Mouse (Mus musculus): ENCODE data around the gene Cog5.
"Not testable (repeated sequence)": the region's sequence is repeated elsewhere in the genome, so short reads cannot be mapped to it uniquely, and the experiment has no call there.

The Cog5 gene

DNA sequence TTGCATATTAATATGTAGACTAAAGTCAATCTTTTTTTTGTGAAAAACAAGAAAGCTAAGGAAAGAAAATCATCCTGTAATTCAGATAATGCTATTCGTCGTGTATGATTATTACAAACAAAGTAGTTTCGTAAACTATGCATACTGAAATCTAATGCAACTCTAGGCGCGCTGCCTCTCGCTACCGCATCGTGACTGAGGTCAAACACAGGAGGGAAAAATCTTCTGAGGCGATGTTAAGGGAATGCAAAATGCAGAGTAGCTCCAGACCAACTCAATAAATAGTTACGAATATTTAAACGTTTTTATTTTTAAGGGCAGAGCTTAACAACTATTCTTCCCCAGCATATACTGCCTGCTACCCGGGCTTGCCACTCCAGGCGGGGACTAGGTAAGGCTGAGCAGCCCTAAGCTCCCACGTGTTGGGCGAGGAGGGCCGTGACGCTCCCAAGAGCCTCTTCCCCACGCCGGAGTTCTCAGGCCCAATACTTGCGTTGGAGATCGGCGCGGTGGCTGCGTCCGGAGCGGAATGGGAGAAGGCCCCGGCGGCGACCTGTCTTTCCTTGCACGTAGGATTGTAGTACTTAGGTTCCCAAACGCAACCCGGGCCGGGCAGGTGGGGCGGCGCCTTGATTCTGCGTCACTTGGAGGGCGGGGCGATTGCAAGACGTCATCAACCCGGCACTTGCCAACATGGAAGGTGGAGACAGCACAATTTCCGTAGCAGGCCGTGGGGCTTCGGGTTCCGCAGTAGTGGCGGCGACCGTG lies at the start of gene Cog5, which contains the start of gene Dus4l:
Cog5 (plus strand) TSS at position 673 of the 768 bp plus-strand sequence.
Dus4l (minus strand) TSS at position 630 of the 768 bp plus-strand sequence.
- ATAC-seq (ENCODE audit: low TSS enrichment) = peak; percentile 98

DNA sequence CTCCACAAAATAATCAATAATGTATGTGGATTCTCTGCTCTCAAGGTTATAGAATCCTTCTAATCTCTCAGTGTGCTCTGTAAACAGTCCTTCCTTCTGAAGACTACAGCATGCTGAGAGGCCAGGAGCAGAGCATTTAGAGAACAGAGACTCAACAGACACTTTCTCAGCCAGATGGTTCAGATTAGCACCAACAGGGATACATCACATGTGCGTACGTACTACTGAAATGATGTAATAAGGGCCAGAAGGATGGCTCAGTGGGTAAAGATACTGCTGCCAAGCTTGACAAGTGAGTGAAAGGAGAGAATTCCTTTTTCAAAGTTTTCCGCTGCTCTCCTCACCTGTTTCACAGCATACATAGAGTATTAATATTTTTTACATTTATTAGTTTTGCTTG lies 49.8 kb upstream of the Cog5 start:
- no peak for ATAC-seq (ENCODE audit: low TSS enrichment)

DNA sequence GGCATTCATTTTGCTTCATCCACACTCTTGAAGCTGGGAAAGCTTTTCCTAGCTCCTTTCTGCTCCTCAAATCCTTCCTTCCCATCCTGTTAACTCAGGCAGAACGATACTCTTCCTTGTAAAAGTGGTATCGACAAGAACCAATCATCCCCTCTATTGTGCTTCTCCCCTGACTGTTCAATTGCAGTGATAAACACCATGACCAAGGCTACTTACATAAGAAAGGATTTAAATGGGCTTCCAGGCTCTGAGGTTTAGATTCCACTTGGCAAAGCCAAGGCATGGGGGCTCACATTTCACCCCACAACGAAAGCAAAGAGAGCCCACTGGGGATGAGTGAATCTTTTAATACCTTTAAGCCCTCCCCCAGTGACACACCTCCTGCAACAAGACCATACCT lies 46.5 kb upstream of the Cog5 start:
- ATAC-seq (ENCODE audit: low TSS enrichment) = no peak

DNA sequence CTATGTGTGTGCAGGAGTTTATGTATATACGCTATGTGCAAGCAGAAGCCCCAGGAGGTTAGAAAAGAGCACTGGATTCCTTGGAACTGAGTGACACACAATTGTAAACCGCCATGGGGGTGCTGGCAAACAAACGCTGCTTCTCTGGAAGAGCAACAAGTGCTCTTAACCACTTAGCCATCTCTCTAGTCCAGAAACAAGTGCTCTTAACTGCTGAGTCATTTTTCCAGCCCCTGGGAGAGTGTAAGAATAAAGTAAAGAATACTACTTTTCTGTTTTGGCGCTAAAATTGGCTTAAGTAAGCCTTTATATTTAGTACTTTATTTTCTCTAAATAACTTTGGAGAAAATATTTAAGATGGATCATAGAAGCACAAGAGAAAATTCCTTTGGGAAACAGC lies 41.3 kb upstream of the Cog5 start:
- no peak for ATAC-seq (ENCODE audit: low TSS enrichment)

DNA sequence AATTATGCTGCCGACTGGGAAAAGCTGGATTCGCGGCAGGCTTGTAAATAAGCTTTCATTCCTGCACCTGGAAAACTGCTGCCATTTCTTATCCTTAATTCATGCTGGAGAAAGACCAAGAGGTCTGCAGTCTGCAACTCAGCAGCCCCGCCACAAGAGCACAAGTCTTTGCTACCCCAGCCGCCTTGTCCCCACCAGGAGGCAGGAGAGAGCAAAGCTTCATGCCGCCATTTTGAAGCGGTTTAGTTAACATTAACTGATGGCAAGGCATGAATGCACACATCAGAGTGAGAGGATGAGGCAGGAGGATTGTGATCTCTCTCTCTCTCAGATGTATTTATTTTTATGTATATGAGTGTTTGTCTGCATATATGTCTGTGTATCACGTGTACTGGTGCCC lies 34.6 kb upstream of the Cog5 start:
- no peak for ATAC-seq (ENCODE audit: low TSS enrichment)

DNA sequence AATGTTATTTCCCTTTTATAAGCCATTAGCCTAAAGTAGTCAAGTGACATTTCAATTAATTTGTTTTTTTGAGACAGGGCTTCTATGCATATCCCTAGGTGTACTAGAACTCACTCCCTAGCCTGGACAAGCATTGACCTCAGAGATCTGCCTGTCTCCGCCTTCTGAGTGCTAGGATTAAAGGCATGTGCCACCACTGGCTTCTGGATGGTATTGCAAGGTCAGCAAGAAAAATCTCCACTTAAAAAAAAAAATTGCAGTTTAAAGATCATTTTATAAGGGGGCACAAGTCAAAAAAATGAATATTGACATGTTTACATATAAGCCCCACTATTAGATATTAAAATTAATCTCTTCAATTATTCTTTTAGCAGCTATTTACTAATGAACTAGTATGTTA lies 29.7 kb upstream of the Cog5 start:
- ATAC-seq (ENCODE audit: low TSS enrichment) = no peak

DNA sequence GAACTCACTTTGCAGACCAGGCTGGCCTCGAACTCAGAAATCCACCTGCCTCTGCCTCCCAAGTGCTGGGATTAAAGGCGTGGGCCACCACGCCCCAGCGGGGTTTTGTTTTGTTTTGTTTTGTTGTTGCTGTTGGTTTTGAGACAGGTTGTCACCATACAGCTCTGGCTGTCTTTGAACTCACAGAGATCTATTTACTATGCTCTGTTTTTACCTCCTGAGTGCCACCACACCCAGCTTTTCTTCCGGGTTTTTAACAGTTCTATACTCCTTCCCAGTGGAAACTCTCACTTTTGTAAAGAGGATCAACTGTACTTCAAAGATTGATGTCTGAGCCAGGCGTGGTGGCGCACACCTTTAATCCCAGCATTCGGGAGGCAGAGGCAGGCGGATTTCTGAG lies 26.3 kb upstream of the Cog5 start:
- not testable (repeated sequence) for ATAC-seq (ENCODE audit: low TSS enrichment)

DNA sequence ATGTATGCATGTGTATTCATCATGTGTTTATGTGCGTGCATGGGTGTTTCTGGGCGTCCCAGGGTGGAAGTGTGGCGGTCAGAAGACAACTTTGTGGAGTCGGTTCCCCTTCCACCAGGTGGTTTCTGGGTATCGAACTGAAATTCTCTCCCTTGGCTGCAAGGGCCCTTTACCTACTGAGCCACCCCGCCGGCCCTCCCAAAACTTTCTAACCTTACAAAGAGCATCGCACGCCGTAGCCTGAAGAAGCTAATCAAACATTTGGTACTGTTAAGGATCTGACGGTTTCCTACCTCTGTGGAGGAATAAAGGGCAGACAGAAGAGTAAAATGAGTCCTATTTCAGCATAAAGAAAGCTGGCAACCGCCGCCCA lies 20.7 kb upstream of the Cog5 start:
- ATAC-seq (ENCODE audit: low TSS enrichment) = peak; percentile 56

DNA sequence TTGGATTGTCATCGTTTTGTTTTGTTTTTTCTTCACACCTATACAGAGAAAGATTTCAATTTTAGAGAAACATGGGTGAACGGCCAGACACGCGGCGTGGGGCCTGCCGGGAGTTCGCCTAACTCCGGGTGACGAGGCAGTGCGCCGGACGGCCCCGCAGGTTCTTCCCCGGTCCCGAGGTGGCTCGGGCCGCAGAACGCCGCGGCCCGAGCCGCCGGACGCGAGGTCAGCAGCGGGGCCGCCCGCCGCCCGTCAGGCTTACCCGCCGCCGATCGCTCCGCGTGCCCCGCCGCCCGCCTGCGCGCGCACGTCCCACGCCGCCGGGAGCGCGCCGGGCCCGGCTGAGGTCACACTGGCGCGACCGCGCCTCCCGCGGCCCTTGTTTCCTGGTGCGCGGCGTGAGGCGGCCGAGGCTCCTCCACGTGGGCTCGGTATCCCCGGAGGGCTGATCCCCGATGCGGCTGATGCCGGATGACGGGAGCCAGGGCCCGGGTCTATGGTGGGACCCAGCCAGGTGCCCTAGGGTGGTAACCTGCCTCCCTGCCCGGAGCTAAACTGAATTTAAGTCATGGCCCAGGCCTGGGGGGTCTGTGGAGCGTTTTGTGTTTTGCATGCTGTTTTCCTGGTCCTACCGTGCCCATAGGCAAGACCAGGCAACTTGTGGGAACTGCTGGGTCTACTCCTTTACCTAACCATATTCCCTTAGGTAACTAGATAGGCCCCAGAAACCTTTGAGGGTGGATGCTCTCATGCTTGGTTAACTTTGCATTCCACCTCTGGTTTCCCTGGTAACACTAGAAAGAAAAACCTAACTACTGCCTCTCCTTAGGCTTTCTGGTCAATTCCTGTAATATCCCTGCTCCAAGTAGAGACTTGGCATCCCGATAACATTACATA lies 20.1 kb upstream of the Cog5 start, which contains the start of gene Bcap29:
Bcap29 (minus strand) TSS at position 316 of the 897 bp plus-strand sequence.
- peak; percentile 87 for ATAC-seq (ENCODE audit: low TSS enrichment)

DNA sequence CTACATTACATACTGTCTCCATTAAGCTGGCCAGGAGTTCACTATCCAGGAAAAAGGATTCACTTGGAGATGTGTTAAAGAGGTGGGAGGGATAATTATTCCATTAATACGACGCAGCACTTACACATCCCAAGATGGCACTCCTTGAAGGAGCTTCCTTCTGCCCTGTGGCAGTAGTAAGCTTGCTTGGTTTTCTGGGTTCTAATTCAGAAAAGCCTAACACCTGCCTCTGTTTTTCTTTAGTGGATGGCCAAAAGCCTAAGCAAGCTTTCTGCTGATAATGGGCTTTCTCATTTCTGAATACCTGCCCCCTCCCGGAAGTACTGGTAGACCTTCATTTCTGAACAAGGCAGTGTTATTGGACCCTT lies 19.4 kb upstream of the Cog5 start:
- ATAC-seq (ENCODE audit: low TSS enrichment) = no peak

DNA sequence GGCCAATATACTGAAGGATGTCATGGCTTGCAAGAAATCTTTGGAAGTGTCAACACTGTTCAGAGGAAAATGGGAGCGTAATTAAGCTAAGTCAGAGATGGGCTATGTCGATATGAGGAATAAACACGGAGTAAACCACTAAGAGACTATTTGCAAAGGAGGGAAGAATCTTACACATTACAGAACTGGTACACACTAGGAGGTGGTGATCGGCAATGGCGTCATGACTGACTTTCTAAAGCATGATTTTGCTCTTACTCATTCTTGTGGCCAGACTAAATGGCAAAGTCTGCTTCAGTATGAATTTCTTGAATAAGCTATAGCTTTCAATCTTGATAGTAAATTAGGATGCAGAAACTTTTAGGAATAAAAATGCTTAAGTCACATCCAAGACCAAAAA lies 1.1 kb upstream of the Cog5 start:
- no peak for ATAC-seq (ENCODE audit: low TSS enrichment)

DNA sequence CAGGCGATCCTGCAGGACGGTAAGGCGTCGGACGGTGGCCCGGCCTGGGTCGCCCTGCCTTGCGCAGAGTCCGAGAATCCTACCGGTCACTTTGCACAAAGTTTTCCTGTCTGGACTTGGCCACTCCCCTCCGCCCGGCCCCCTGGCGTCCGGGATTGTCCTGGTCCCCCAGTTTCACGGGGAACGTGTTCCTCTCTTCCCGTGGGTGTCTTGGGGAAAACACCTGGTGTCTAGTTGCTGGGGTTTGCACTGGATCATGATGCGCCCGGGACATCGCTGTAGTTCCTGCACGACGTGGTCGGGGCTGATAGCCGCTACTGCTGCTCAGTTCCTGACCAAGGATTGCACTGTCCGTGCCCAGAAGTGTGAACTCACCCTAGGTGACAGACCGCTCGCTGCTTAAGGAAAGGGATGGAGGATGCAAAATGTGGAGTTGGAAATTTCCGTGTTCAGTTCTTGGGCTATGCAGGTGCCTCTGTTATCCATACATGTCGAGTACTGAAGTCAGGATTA lies 352 bp downstream of the Cog5 start:
- peak; percentile 84 for ATAC-seq (ENCODE audit: low TSS enrichment)

DNA sequence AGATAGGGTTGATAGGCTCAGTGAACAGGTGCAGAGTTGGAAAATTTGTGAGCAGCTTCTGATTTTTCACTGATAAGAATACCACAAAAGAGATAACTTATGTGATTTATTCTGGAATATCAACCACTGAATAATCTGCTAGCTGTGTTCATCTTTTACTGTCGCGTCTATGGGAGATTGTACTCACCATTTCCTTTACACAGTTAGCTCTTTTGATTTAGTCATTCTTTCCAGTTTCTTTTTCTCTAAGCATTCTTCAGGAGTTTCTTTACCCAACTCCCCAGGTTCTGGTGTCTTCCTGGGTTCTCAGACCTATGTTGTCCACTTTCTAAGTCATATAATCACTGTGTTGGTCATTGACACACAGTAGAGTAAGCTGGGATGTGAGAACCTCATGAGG lies 2.2 kb downstream of the Cog5 start:
- ATAC-seq (ENCODE audit: low TSS enrichment) = no peak

DNA sequence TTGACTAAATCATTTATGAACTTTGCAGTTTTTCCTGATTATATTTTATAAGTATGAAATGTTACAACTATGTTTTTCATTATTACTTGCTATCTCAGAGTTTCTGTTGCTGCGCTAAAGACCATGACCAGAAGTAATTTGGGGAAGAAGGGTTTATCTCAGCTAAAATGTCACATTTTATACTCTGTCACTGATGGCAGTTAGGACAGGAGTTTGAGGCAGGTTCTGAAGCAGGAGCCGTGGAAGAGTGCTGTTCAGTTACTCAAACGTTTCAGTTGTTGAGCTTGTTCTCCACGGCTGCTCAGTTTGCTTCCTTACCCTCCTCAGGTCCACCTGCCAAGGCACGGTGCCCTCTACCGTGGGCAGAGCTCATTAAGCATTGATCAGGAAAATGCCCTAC lies 11.3 kb downstream of the Cog5 start:
- ATAC-seq (ENCODE audit: low TSS enrichment) = no peak

DNA sequence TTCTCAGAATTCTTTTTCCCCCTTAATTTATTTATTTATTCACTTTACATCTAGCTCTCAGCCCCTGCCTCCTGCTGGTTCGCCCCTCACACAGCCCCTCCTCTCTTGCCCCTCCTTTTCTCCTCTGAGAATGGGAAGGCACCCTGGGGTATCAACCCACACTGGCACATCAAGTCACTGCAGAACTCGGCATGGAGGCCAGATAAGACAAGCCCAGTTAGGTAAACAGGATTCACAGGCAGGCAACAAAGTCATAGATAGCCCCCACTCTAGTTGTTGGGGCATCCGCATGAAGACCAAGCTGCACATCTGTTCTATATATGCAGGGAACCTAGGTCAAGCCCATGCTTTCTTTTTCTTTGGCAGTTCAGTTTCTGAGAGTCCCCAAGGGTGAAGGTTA lies 12.5 kb downstream of the Cog5 start:
- ATAC-seq (ENCODE audit: low TSS enrichment) = no peak

DNA sequence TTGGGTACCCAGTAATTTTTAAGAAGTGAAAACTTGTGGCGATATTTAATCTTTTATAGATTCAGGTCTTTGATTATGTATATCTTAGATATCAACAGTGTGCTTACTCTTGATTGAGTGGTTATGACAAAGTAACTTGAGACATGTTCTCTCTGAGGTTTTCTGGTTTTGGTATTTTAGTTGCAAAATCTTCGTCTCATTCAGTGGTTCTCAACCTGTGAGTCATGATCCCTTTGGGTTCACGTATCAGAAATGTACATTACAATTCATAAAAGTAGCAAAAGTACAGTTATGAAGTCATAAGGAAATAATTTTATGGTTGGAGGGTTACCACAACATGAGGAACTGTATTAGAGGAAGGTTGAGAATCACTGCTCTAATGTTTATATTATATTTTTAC lies 32.0 kb downstream of the Cog5 start:
- ATAC-seq (ENCODE audit: low TSS enrichment) = no peak

DNA sequence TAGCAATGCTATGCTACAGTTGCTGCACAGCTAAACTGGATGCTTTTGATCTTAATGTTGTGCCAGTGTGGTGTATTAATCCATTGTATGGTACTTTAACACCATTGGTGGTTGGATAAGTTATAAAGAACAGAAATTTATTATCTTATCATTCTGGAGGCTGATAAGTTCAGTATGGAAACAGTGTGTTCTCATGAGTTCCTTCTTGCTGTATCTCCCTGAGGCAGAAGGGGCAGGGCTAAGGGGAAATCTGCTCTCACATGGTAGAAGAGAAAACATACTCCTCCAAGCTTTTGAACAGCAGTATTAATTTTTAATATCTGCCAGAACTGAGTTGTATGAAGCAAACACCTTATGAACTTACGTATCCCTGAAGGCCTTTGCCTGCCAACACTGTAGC lies 38.6 kb downstream of the Cog5 start:
- no peak for ATAC-seq (ENCODE audit: low TSS enrichment)

DNA sequence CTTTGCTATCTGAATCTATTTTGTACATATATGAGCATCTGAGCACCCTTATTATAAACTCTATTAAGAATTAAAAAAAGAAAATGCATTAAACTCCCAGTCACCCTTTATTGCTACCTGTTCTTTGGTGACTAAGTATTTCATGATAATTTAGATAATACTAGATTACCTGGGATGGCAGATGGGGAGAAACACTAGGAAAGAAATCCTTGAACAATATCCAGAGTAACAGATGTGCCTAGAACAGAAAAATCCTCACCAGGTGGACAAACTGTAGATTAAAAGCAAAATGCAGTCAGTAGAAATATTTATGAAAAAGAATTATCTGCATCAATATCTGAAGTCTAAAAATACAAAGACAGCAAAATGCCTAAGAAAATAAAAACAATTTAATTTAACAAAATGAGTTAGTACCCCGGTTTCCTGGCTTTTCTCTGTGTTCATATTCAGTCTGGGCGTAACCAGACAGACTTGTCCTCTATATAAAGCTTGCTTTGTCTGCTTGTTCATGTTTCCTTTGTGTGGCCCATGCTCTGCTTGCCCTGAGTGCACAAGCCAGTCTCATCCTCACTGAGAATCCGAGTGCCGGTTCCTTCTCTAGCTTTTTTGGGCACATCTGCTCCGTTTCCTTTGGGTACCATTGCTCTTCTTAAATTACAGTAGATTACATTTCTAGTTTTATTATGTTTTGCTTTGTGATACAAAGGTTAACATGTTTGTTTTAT lies 46.1 kb downstream of the Cog5 start:
- ATAC-seq (ENCODE audit: low TSS enrichment) = no peak

DNA sequence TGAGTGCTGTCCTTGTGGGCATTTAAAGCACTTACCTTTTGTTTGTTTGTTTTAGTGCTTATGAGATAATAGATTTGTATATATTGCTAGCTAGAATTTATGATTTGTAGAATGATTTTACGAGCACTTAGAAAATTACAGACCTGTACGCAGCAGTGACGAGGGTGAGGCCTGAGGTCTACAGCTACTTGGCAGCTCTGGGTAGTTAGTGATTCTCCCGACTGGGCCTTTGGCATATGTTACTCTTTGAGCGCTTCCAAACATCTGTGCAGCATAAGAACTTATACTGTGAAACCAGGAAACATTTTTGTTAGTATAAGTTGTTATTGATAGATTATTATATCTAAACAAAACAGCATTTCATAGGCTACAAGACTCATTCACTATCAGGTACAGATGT lies 46.7 kb downstream of the Cog5 start:
- ATAC-seq (ENCODE audit: low TSS enrichment) = no peak

DNA sequence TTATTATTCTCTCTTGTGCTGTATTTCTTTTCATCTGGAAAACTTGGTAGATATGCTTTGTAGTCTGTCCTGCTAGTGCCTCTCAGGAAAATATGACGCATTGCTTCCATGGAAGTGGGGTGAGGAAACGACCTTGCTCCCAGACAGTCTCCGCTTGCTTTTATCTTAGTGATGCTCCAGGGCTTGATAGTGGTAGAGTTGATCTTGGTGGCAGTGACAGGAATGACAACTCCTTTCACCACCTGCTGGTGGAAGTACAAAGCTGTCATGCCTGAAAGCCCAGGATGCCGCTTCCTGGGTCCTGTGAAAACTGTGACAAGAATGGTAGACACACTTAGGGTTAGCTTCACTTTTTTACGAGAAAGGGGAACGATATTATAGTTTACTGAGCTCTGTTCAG lies 49.2 kb downstream of the Cog5 start:
- no peak for ATAC-seq (ENCODE audit: low TSS enrichment)

DNA sequence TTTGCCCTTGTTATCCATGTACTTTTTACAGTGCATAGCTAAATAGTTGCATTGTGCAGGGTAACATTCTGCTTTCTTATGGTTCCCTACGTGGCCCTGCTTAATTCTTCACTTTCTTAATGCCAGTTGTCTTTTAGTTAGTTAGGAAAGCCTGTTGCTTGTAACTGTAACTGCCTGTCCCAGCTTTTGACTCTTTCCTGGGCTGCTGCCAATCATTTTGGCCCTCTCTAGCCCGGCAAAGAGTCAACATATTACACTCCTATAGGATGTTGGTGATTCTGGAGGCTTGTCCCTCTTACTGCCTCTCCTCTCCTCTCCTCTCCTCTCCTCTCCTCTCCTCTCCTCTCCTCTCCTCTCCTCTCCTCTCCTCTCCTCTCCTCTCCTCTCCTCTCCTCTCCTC lies 51.5 kb downstream of the Cog5 start:
- ATAC-seq (ENCODE audit: low TSS enrichment) = no peak

DNA sequence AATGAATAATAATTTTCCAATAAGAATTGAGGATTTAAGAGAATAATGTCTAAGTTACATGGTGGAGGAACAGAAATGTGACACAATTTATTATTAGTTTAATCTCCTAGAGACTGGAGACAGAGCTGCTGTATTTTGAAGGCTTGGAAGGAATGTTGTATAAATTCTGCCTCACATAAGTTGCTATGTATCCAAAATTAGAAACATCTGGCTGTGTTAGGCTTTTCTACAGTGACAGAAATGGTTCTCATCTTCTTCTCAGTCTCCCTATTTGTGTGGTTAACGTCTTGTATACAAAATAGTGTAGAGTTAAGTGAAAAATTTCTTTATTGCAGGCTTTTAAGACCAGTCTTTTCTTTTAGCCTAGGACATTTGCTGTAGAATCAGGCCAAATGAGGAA lies 52.9 kb downstream of the Cog5 start:
- no peak for ATAC-seq (ENCODE audit: low TSS enrichment)
